8 mouse cellular contexts compared by ENCODE assay signal in the genomic region with DNA sequence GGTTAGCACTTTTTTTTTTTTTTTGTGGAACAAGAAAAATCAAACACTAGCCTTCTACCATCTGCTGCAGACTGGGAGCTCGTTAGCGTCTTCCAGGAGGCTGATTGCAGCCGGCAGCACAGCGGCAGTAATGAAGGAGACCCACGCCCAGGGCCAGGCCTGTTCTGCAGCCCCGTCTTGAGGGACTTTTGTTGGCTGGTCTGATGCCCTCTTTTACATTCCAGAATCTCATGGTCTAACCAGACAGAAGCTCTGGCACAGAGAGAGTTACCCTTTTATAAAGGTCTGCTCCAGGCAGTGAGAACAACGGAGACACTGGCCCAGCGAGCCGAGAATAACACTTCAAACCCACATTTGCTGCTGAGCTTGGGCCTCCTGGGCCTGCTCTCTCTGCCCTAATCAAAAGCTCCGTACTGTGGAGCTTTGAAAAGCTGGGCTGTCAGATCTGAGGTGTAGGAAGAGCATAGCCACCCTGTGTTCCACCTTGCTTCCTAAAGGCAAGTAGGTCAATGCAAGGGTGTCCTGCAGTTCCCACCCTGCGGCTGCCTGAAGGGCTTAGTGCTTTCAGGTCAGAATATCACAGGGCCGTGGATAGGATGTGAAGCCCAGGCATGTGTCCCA.
A peak's percentile ranks its signal among the peaks of the same experiment; 100 is the strongest.
DNase-seq lines count a peak whose midpoint lies in the region; ATAC-seq and TF ChIP-seq lines count a peak whose summit lies in the region.

No protein-coding gene starts in this region.

- ATAC-seq in forebrain, embryonic 14.5 days = peak; percentile 38
- ATAC-seq in limb, embryonic 14.5 days (ENCODE audit: low FRiP score, low read depth) = no peak
- no peak for ATAC-seq in liver, embryonic 11.5 days (replicated peaks; ENCODE audit: low FRiP score)

- H3K9ac ChIP-seq in forebrain, embryonic 14.5 days (ENCODE audit: low read length) = peak overlapping the region; percentile 22
- H3K9ac ChIP-seq in limb, embryonic 14.5 days (ENCODE audit: low read depth, low read length, severe bottlenecking) = 0 out of 2 replicates have a peak overlapping the region, but pooled peaks have one; percentile 1
- H3K9ac ChIP-seq in liver, embryonic 11.5 days (ENCODE audit: low read depth, low read length) = no peak overlapping the region

- DNase-seq in left cerebral cortex, adult 18-20 months (ENCODE audit: low spot score in 2 of 2) = peak; percentile 29 to 47
- no peak for DNase-seq in left cerebral cortex, adult 11 months (ENCODE audit: low spot score)
- DNase-seq in forebrain, embryonic 14.5 days (ENCODE audit: low spot score) = peak; percentile 85
- no peak for DNase-seq in limb, embryonic 14.5 days (ENCODE audit: low spot score)
- DNase-seq in right cerebral cortex, postnatal 25 days = peak; percentile 55
- no peak for DNase-seq in adrenal gland, postnatal 25 days
- no peak for DNase-seq in liver, embryonic 11.5 days (ENCODE audit: low spot score)
- DNase-seq in kidney, adult 8-10 months = no peak

- WGBS in forebrain, embryonic 14.5 days = 19% methylated on average over 12 of the region's 12 CpGs
- 29% methylated on average over 12 of the region's 12 CpGs for WGBS in limb, embryonic 14.5 days
- 71% methylated on average over 12 of the region's 12 CpGs for WGBS in liver, embryonic 11.5 days

- TF ChIP-seq POLR2A in limb, embryonic 14.5 days (IDR thresholded peaks at IDR 0.05; ENCODE audit: borderline replicate concordance, extremely low read depth, insufficient read depth, insufficient read length) = no peak

- no peak overlapping the region for H3K4me3 ChIP-seq in forebrain, embryonic 14.5 days (ENCODE audit: low read depth, low read length)
- H3K4me3 ChIP-seq in limb, embryonic 14.5 days (replicated peaks; ENCODE audit: low read length) = no peak overlapping the region
- H3K4me3 ChIP-seq in liver, embryonic 11.5 days (ENCODE audit: low read depth, low read length) = no peak overlapping the region

- no peak overlapping the region for H3K4me2 ChIP-seq in forebrain, embryonic 14.5 days (ENCODE audit: low read length)
- H3K4me2 ChIP-seq in limb, embryonic 14.5 days (replicated peaks; ENCODE audit: low read depth, low read length, severe bottlenecking) = no peak overlapping the region
- H3K4me2 ChIP-seq in liver, embryonic 11.5 days = no peak overlapping the region

- H3K27ac ChIP-seq in forebrain, embryonic 14.5 days (ENCODE audit: low read depth, low read length) = peak overlapping the region; percentile 94
- 0 out of 2 replicates have a peak overlapping the region, but pooled peaks have one; percentile 6 for H3K27ac ChIP-seq in limb, embryonic 14.5 days (replicated peaks; ENCODE audit: low read depth, low read length)
- no peak overlapping the region for H3K27ac ChIP-seq in liver, embryonic 11.5 days (ENCODE audit: low read depth, low read length)

- no peaks in the 10 kb centered on the region for H3K36me3 ChIP-seq in forebrain, embryonic 14.5 days (ENCODE audit: control insufficient read depth, insufficient read depth, low read length)
- no peaks in the 10 kb centered on the region for H3K36me3 ChIP-seq in limb, embryonic 14.5 days (ENCODE audit: control insufficient read depth, insufficient read depth, low read length)
- H3K36me3 ChIP-seq in liver, embryonic 11.5 days (ENCODE audit: control insufficient read depth, insufficient read depth, low read length) = no peaks in the 10 kb centered on the region

- no peaks in the 10 kb centered on the region for H3K27me3 ChIP-seq in forebrain, embryonic 14.5 days (replicated peaks; ENCODE audit: control insufficient read depth, insufficient read depth, low read length)
- no peaks in the 10 kb centered on the region for H3K27me3 ChIP-seq in limb, embryonic 14.5 days (ENCODE audit: control insufficient read depth, insufficient read depth, low read length)
- H3K27me3 ChIP-seq in liver, embryonic 11.5 days (replicated peaks; ENCODE audit: control insufficient read depth, insufficient read depth, low read length) = no peaks in the 10 kb centered on the region

- peaks cover 32% of the 10 kb centered on the region for H3K4me1 ChIP-seq in forebrain, embryonic 14.5 days (ENCODE audit: control insufficient read depth, insufficient read depth, low read length)
- H3K4me1 ChIP-seq in limb, embryonic 14.5 days (ENCODE audit: control insufficient read depth, insufficient read depth, low read length) = no peaks in the 10 kb centered on the region; the same call in 1 of the 2 replicates
- H3K4me1 ChIP-seq in liver, embryonic 11.5 days (replicated peaks; ENCODE audit: control insufficient read depth, insufficient read depth, low read length) = no peaks in the 10 kb centered on the region; the same call in 1 of the 2 replicates

- H3K9me3 ChIP-seq in forebrain, embryonic 14.5 days (replicated peaks; ENCODE audit: control insufficient read depth, low read length) = no peaks in the 10 kb centered on the region
- H3K9me3 ChIP-seq in limb, embryonic 14.5 days (ENCODE audit: control insufficient read depth, low read length) = no peaks in the 10 kb centered on the region
- no peaks in the 10 kb centered on the region for H3K9me3 ChIP-seq in liver, embryonic 11.5 days (ENCODE audit: control insufficient read depth, low read length)

Comparison
In these comparisons a context has a peak if more than half of its experiments do, and no peak if none do; other contexts are left out.
1. DNase-seq: peak in left cerebral cortex, adult 18-20 months (2 of 2), forebrain, embryonic 14.5 days (single experiment) and right cerebral cortex, postnatal 25 days (single experiment); none in left cerebral cortex, adult 11 months (single experiment), limb, embryonic 14.5 days (single experiment), adrenal gland, postnatal 25 days (single experiment), liver, embryonic 11.5 days (single experiment) and kidney, adult 8-10 months (0 of 2).